Mouse (Mus musculus) testis, adult 2 months (tissue): Measurements from ENCODE around the gene Slc25a48.

Experiments
- CTCF ChIP-seq: fragments of 200-500 bp; IDR thresholded peaks from 2 replicates; pipeline ENCODE4 v1.5.1; 2012; ENCODE audit warnings: low read depth, mild to moderate bottlenecking, inconsistent platforms, low read length, moderate library complexity; ENCODE audit not compliant: control insufficient read depth, insufficient read depth, insufficient replicate concordance
- POLR2A ChIP-seq: fragments of 200-500 bp; IDR thresholded peaks from 2 replicates; pipeline ENCODE4 v1.6.1; 2012; ENCODE audit warnings: low read depth, mild to moderate bottlenecking, inconsistent platforms, low read length, moderate library complexity; ENCODE audit not compliant: control insufficient read depth

- no peak for TF ChIP-seq POLR2A
- TF ChIP-seq CTCF = no peak
These were observed 2.4 kb upstream of the Slc25a48 start for GRCm38 (mm10) chr13:56435615-56436287.
